Mouse (Mus musculus): ENCODE measurements around the gene Ddx31. TPM values are rescaled to one million over a fixed set of nuclear protein-coding genes. Genes with fewer than 3 reads are reported as not detected.

Gene Ddx31
- polyA plus RNA-seq, 1 experiment: 0.94 TPM

DNA sequence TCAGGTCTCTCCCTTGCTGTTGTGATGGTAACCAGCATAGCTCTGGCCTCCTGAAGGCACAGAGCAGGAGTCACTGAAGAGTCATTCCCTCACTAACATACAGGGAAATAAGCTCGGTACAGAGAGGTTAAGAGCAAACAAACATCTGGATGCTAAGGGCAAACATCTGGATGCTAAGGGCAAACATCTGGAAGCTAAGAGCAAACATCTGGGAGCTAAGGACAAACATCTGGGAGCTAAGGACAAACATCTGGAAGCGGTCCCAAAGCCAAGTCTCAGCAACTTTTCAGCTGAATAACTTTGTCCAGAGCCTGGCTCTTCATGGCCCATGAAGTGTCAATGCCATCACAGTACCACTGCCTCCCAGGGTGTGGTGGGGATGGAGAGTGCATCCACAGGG is 40.6 kb upstream of the Ddx31 start:
- Histone ChIP-seq H3K27me3 (ENCODE audit: control insufficient read depth, insufficient read depth, low read length) (no peaks in the 10 kb centered on the region; the same call in 1 of the 2 replicates), H3K4me1 (ENCODE audit: control insufficient read depth, insufficient read depth, insufficient read length, low read length) (no peaks in the 10 kb centered on the region), H3K27ac (ENCODE audit: insufficient read depth, low read depth, low read length) (no peak overlapping the region), H3K36me3 (ENCODE audit: control insufficient read depth, insufficient read depth, low read length) (no peaks in the 10 kb centered on the region), H3K4me3 (ENCODE audit: low read depth, low read length) (no peak overlapping the region)
- TF ChIP-seq POLR2A (IDR thresholded peaks at IDR 0.05; ENCODE audit: low read depth, low read length) (no peak), CTCF (IDR thresholded peaks at IDR 0.05; ENCODE audit: extremely low read depth, insufficient read length, insufficient replicate concordance, low read depth, low read length) (no peak)
- WGBS: 24% methylated on average over 2 of the region's 2 CpGs

DNA sequence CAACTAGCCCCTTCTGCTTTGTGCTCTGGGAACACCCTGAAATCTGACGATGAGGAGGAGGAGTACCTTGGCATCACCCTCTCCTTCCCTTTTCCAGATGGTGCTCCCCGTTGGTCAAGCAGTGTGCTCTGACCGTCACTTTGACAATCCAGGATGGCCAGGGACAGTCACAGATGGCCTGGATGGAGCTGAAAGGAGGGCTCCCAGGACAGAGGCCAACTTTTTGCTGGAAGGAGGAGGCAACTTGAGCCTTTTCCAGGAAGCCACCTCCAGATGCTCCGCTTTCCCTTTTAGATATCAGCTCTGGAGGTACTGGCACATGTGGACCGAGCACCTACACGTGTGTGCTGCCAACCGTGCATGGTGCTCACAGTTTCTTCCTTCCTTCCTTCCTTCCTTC is 36.8 kb upstream of the Ddx31 start:
- Histone ChIP-seq H3K27ac (ENCODE audit: insufficient read depth, low read depth, low read length) (no peak overlapping the region), H3K36me3 (ENCODE audit: control insufficient read depth, insufficient read depth, low read length) (no peaks in the 10 kb centered on the region), H3K4me1 (ENCODE audit: control insufficient read depth, insufficient read depth, insufficient read length, low read length) (no peaks in the 10 kb centered on the region), H3K27me3 (ENCODE audit: control insufficient read depth, insufficient read depth, low read length) (no peaks in the 10 kb centered on the region; the same call in 1 of the 2 replicates), H3K4me3 (ENCODE audit: low read depth, low read length) (no peak overlapping the region)
- TF ChIP-seq POLR2A (IDR thresholded peaks at IDR 0.05; ENCODE audit: low read depth, low read length) (no peak), CTCF (IDR thresholded peaks at IDR 0.05; ENCODE audit: extremely low read depth, insufficient read length, insufficient replicate concordance, low read depth, low read length) (no peak)
- WGBS: 79% methylated on average over 7 of the region's 7 CpGs

DNA sequence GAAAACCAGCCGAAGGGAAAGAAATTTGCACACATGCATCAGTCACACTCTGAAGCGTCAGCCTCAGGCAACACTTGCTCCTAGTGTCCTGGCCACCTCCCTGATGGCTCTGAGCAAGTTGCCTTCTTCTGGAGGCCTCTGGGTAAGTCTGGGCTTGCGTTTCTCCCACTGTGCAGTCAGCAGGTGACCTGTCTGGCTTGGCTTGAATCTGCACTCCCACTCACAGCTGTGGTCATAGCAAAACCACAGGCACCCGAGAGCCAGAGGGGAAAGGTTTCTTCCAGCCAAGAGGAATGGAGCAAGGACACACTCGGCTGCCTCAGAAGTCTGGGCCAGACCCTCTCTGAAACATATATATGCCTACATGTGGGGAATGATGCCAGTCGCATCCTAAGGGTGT is 31.4 kb upstream of the Ddx31 start:
- no peak for TF ChIP-seq CTCF (IDR thresholded peaks at IDR 0.05; ENCODE audit: extremely low read depth, insufficient read length, insufficient replicate concordance, low read depth, low read length)
- no peak for TF ChIP-seq POLR2A (IDR thresholded peaks at IDR 0.05; ENCODE audit: low read depth, low read length)
- Histone ChIP-seq H3K36me3 (ENCODE audit: control insufficient read depth, insufficient read depth, low read length) (no peaks in the 10 kb centered on the region), H3K27ac (ENCODE audit: insufficient read depth, low read depth, low read length) (no peak overlapping the region), H3K27me3 (ENCODE audit: control insufficient read depth, insufficient read depth, low read length) (no peaks in the 10 kb centered on the region), H3K4me1 (ENCODE audit: control insufficient read depth, insufficient read depth, insufficient read length, low read length) (no peaks in the 10 kb centered on the region), H3K4me3 (ENCODE audit: low read depth, low read length) (no peak overlapping the region)
- WGBS: 76% methylated on average over 6 of the region's 6 CpGs

DNA sequence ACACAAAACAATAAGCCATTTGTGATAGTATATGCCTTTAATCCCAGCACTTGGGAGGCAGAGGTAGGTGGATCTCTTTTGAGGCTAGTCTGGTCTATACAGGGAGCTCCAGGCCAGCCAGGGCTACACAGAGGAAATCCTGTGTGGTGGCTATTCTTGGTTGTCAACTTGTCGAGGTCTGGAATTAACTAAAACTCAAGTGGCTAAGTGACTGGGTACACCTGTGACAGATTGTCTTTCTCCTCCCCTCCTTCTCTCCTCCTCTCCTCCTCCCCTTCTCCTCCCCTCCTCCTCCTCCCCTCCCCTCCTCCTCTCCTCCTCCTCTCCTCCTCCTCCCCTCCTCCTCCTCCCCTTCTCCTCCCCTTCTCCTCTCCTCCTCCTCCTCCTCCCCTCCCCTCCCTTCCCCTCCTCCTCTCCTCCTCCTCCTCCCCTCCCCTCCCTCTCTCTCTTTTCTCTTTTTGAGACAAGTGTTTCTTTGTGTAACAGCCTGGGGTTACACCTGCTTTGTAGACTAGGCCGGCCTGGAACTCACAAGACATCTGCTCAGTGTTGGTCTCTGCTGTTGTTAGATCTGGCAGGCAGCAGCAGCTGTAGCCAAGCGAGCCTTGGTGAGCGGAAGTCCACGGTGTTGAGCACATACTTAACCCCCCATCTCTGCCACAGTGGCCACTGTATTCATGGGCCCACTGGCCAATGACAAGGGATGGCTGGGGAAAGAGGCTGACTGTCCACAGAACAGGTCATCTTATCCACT is 29.8 kb upstream of the Ddx31 start:
- Histone ChIP-seq H3K4me3 (ENCODE audit: low read depth, low read length) (no peak overlapping the region), H3K27me3 (ENCODE audit: control insufficient read depth, insufficient read depth, low read length) (no peaks in the 10 kb centered on the region), H3K4me1 (ENCODE audit: control insufficient read depth, insufficient read depth, insufficient read length, low read length) (no peaks in the 10 kb centered on the region), H3K36me3 (ENCODE audit: control insufficient read depth, insufficient read depth, low read length) (no peaks in the 10 kb centered on the region), H3K27ac (ENCODE audit: insufficient read depth, low read depth, low read length) (no peak overlapping the region)
- 33% methylated on average over 5 of the region's 5 CpGs for WGBS
- no peak for TF ChIP-seq POLR2A (IDR thresholded peaks at IDR 0.05; ENCODE audit: low read depth, low read length)
- no peak for TF ChIP-seq CTCF (IDR thresholded peaks at IDR 0.05; ENCODE audit: extremely low read depth, insufficient read length, insufficient replicate concordance, low read depth, low read length)

GRCm38 (mm10) chr2:28818866-28819265 is 21.3 kb upstream of the Ddx31 start:
- Histone ChIP-seq H3K27ac (ENCODE audit: insufficient read depth, low read depth, low read length) (no peak overlapping the region), H3K4me3 (ENCODE audit: low read depth, low read length) (no peak overlapping the region), H3K27me3 (ENCODE audit: control insufficient read depth, insufficient read depth, low read length) (no peaks in the 10 kb centered on the region), H3K4me1 (ENCODE audit: control insufficient read depth, insufficient read depth, insufficient read length, low read length) (no peaks in the 10 kb centered on the region), H3K36me3 (ENCODE audit: control insufficient read depth, insufficient read depth, low read length) (peaks cover 7% of the 10 kb centered on the region)
- WGBS: 41% methylated on average over 4 of the region's 4 CpGs
- TF ChIP-seq CTCF (IDR thresholded peaks at IDR 0.05; ENCODE audit: extremely low read depth, insufficient read length, insufficient replicate concordance, low read depth, low read length): no peak

DNA sequence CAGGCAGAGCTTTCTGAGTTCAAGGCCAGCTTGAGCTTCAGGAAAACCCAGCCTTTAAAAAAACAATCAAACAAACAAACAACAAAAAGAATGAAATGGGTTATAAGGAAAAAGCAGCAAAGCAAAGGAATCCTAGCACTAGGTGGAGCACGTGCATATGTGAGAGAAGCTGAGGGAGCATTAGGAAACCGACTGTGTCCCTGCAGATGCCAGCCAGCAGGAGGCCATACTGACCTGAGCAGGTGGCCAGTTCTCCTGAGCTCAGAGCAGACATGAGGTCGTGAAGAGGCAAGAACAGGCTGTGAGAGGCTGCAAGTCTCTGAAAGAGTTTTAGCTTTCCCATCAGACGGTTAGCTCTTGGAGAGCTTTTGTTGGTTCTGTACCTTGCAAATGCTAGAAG is 10.9 kb upstream of the Ddx31 start:
- WGBS: 39% methylated on average over 4 of the region's 4 CpGs
- TF ChIP-seq CTCF (IDR thresholded peaks at IDR 0.05; ENCODE audit: extremely low read depth, insufficient read length, insufficient replicate concordance, low read depth, low read length) (peak; percentile 12; the same call in 1 of the 2 replicates), POLR2A (IDR thresholded peaks at IDR 0.05; ENCODE audit: low read depth, low read length) (no peak)
- no peaks in the 10 kb centered on the region for H3K27me3 ChIP-seq (ENCODE audit: control insufficient read depth, insufficient read depth, low read length)
- no peak overlapping the region for H3K4me3 ChIP-seq (ENCODE audit: low read depth, low read length)
- no peak overlapping the region for H3K27ac ChIP-seq (ENCODE audit: insufficient read depth, low read depth, low read length)
- H3K36me3 ChIP-seq (ENCODE audit: control insufficient read depth, insufficient read depth, low read length): peaks cover 50% of the 10 kb centered on the region
- H3K4me1 ChIP-seq (ENCODE audit: control insufficient read depth, insufficient read depth, insufficient read length, low read length): no peaks in the 10 kb centered on the region

GRCm38 (mm10) chr2:28836181-28836940 is 3.8 kb upstream of the Ddx31 start:
- 75% methylated on average over 3 of the region's 3 CpGs for WGBS
- H3K27me3 ChIP-seq (ENCODE audit: control insufficient read depth, insufficient read depth, low read length): no peaks in the 10 kb centered on the region
- H3K36me3 ChIP-seq (ENCODE audit: control insufficient read depth, insufficient read depth, low read length): peaks cover 16% of the 10 kb centered on the region
- TF ChIP-seq CTCF (IDR thresholded peaks at IDR 0.05; ENCODE audit: extremely low read depth, insufficient read length, insufficient replicate concordance, low read depth, low read length): no peak
- TF ChIP-seq POLR2A (IDR thresholded peaks at IDR 0.05; ENCODE audit: low read depth, low read length): no peak
- peaks cover 2% of the 10 kb centered on the region for H3K4me1 ChIP-seq (ENCODE audit: control insufficient read depth, insufficient read depth, insufficient read length, low read length)
- H3K4me3 ChIP-seq (ENCODE audit: low read depth, low read length): no peak overlapping the region
- H3K27ac ChIP-seq (ENCODE audit: insufficient read depth, low read depth, low read length): no peak overlapping the region
